Mouse (Mus musculus): ENCODE results near the gene Ddit4l.
"Not testable (repeated sequence)": the region's sequence is repeated elsewhere in the genome, so short reads cannot be mapped to it uniquely, and the experiment has no call there.

Gene Ddit4l

DNA sequence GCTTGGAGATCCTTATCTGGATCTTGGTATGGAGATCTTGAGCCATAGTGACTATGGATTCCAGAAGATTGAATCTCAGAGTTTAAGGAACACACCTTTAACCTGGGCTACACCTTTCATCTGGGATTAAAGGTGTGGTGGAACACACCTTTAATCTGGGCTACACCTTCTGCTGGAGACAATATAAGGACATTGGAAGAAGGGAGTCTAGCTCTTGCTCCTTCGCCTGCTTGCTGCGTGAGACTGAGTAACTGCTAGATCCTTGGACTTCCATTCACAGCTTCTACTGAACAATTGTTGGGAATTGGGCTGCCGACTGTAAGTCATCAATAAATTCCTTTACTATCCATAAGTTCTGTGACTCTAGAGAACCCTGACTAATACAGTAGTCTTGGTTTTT lies at the start of gene Ddit4l:
Ddit4l (plus strand) TSS at position 301 of the 400 bp plus-strand sequence.
- not testable (repeated sequence) for DNase-seq (ENCODE audit: low spot score)

DNA sequence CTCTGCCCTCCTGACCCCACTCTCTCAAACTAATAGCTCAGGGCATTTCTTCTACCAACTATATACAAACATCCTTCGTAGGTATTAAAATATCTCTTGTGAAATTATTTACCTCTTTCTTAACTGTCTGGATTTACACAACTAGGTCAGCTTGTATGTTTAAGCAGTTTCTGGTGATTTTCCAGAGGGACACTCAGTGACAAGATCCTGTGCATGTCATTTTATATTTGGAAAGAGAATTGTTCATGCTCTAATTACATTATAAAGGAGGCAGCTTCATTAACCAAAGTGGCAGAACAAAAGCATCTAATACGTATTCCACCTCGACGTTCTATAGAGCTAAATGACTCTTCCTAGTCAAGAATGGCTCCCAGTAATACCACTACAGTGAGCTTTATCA lies 45.3 kb upstream of the Ddit4l start:
- no peak for DNase-seq (ENCODE audit: low spot score)

DNA sequence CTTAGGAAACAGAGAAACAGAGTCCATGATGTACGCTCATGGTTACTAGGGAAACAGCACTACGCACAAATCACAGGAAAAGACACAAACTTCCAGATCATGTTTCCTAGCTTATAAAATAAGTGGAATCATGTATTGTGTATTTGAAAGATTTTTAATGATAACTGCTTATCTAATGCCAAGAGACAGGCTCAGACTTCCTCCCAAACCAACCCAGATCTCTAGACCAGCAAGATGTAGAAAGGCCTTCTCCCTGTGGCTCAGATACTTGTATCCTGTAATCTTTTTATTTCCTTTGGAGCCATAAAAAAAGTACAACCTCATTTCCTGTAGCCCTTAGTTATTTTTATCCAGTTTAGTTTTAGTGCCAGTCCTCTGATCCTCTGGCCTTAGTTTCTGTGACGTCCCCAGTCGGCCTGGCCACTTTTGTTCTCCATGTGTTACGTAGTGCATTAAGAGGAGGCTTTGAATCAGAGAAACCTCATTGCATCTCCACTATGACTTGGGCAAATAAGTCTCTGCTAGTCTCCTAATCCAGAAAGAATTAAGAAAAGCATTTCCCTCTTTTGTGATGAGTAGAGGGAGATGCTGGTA lies 34.9 kb upstream of the Ddit4l start:
- no peak for DNase-seq (ENCODE audit: low spot score)

GRCm38 (mm10) chr3:137589811-137590210 lies 31.6 kb upstream of the Ddit4l start:
- no peak for DNase-seq (ENCODE audit: low spot score)

DNA sequence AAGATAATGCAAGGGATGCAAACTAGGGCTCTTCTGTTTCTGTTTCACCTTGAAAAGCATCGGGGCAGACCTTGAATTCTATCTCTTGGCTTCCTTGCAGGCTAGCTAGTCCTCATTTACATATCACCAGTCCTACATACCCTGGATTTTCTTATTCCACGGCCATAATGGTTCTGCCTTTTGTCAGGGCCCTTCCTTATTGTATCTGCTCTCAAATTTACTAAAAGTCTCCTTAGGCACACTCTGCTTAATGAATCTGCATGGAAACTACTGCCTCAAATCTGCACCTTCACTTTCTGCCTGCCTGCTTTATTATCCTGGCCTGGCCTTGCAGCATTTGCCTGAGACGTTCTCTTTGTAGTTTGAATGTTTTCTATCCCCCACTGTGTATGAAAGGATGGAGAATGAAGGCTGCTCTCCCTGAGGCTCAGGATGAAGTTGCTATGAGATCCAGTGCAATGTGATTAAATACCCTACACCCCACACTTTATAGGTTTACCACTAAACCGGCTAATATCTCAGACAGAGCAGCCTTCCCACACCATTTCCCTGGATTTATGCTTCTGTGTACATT lies 27.0 kb upstream of the Ddit4l start:
- no peak for DNase-seq (ENCODE audit: low spot score)

GRCm38 (mm10) chr3:137608918-137609435 lies 12.4 kb upstream of the Ddit4l start:
- no peak for DNase-seq (ENCODE audit: low spot score)

GRCm38 (mm10) chr3:137610457-137611109 lies 10.8 kb upstream of the Ddit4l start:
- DNase-seq (ENCODE audit: low spot score), result no peak

DNA sequence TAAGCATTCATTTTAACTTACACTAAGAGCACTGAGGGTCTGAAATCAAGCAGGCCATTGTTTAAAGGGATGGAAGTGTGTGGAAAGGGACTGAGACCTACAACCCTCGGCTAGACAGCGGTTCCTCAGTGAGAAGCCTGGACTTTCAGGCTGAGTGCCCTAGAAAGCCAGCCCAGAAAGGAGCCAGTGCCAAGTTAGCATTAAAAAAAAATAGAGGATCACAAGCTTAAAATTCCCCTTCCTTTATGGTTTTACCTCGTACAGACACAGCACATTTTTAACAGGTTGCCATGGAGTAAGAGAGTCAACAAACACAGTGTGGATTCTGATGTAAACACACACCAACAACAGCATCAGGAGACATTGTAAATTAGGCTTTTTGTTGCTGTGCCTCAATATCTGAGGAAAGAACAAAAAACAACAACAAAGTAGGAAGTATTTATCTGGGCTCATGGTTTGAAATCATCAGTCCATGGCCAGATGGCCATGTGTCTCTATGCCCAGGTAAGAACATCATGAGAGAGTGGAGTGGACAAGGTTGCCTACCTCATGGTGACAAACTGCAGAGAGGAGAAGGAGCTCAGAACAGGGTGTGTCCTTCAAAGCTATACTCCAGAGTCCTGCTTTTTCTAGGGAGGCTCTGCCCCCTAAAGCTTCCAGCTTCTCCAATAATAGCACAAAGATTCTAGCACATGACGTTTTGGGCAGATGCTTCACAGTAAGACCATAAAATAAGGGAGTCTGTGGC lies 10.1 kb upstream of the Ddit4l start:
- DNase-seq (ENCODE audit: low spot score), result no peak

- no peak for DNase-seq (ENCODE audit: low spot score)
These were observed 9.4 kb upstream of the Ddit4l start for GRCm38 (mm10) chr3:137611981-137612380.

- DNase-seq (ENCODE audit: low spot score), result no peak
These were observed 872 bp upstream of the Ddit4l start for GRCm38 (mm10) chr3:137620540-137620939.

- DNase-seq (ENCODE audit: low spot score), result no peak
These were observed 679 bp downstream of the Ddit4l start for GRCm38 (mm10) chr3:137622091-137622490.

DNA sequence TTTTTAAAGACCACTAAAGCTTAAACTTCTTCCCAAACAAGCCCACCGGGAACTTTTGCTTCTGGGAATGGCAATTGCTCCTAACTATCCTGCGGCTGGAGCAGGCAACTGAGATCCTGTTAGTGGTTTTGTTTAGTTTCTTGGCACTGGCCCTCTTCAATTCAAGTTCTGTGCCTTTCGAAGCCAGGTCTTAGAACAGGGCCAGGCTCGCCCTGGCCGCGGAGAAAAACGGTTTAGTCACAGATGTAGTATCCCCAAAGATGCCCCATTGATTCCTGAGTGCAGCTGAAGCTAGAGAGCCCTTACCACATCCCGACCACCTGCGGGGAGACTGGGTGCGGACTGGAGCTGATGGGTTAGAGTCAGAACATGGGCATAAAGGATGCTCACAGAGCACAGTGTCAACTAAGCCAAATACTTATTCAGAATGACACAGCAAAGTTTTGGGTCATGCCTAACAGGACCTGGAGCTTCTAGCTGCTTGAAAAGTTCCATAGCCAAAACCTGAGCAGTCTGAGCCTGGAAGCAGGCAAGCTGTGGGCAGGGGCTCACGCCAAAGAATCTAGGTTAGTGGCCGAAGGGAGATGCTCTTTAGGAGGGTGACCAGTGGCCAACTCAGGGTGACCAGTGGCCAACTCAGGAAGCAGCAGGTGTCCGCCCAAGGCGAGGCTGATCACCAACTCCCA lies 1.6 kb downstream of the Ddit4l start:
- no peak for DNase-seq (ENCODE audit: low spot score)

DNA sequence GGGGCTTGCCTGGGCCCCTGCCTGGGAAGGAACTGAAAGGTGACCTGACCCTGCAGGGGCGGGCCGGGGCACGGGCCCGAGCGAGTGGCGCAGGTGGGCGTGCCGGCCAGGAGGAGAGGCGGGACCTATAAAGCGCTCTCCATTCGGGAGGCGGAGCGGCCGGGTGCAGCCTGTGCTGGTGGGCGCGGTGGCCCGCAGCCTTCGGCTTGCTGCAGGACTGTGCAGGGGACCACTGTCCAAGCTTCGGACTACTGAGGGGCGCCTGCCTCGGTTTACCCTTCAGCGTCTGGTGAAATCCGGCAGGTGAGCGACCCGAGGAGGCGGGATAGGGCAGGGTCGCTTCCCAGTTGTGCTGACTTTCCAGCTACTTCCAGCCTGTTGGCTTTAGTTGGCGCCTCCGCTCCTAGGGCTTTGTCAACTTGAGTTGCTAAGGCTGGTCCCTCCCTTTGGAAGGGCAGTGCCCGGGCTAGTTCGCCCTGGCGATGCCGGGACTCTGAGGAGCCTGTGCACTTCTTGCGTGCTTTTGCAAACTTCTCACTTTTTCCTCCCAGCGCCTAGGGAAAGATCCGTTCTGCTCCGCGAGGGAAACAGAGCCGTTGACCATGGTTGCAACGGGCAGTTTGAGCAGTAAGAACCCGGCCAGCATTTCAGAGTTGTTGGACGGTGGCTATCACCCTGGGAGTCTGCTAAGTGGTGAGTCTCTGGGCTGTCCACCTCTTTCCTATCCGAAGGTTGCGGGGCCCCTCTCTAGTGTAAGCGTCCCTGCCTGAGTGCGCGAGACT lies 2.4 kb downstream of the Ddit4l start:
- no peak for DNase-seq (ENCODE audit: low spot score)

GRCm38 (mm10) chr3:137625054-137625453 lies 3.6 kb downstream of the Ddit4l start:
- DNase-seq (ENCODE audit: low spot score), result no peak

DNA sequence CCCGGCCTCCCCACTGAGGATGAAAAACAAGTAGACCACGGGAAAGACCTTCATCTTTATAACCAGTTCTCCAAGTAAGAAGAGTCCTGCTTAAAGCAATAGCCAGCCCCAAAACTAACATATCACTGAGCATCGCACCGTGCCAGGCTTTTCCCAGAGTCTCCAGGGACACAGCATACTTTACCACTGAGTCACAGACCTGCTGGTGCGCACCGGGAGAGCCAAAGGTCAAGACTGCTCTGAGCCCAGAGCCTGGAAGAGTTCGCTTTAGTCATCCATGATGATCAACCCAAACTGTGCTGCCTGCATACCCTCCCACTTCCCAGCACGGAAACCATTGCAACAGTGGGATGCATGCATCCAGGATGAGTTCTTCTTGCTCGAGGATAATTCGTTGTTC lies 12.3 kb downstream of the Ddit4l start:
- no peak for DNase-seq (ENCODE audit: low spot score)

DNA sequence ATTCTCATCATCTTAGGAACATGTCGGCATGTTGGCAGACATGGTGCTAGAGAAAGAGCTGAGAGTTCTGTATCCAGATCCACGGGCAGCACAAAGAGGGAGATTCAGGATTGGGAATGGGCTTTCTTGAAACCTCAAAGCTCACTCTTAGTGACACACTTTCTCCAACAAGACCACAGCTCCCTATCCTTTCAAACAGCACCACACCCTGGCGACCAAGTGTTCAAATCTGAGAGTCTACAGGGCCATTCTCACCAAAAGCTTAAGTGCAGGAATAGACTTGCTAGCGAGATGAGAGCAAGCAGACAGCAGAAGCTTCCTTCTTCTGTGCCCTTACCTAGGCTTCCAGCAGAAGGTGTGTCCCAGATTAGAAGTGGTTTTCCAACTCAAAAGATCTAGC lies 15.2 kb downstream of the Ddit4l start:
- no peak for DNase-seq (ENCODE audit: low spot score)

DNA sequence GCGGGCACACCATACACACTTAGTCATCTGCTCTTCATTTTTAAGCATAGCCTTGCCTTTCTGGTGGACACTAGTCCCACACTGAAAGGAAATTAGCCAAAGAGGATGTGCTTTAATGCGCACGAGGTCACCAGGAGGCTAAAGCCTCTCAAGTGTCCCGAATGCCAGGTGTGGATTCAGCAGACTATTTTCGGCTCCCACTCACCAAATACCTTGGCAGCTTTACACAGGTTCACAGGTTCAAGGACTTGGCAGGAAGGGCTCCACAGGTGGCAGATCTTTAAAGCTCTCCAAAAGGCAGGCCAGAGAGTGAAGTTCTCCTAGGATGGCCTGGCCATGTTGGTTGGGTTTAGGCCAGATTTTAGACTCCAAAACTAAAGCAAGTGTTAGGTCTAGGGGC lies 19.8 kb downstream of the Ddit4l start:
- DNase-seq (ENCODE audit: low spot score), result no peak

DNA sequence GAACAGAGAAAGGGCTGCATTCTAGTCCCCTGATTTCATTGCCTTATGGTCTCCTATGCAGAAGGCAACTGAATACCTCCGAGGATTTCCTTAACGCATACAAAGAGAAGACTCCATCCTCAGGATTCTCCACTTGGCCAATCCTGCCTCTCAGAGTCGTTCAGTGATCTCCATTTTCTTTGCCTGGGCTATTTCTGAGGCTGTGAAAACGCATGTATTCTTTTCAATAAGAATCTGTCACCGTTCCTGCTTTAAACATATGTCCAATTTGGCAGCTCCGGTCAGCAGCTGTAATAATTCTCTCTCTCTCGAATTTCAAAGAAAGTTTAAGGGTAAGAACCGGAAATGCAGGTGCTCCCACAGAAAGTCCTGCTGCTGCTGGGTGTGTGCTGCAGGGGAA lies 20.7 kb downstream of the Ddit4l start:
- DNase-seq (ENCODE audit: low spot score), result no peak

- no peak for DNase-seq (ENCODE audit: low spot score)
These were observed 21.2 kb downstream of the Ddit4l start for GRCm38 (mm10) chr3:137642568-137642967.

DNA sequence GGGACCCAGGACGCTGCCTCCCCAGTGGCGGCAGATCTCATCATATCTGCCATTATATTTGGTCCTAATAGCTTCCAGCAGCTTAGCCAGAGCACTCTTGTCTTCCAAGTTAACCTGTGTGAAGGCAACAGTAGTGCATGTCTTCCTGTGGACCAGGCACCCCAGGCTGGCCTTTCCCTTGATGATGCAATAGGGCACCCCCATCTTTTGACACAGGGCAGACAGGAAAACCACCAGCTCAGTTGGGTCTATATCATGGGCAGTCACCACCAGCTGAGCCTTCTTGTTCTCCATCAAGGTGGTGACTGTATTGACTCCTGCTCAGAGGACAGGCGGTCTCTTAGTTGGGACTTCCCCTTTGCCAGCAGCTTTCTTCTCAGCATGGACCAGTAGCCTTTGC lies 22.7 kb downstream of the Ddit4l start:
- no peak for DNase-seq (ENCODE audit: low spot score)

DNA sequence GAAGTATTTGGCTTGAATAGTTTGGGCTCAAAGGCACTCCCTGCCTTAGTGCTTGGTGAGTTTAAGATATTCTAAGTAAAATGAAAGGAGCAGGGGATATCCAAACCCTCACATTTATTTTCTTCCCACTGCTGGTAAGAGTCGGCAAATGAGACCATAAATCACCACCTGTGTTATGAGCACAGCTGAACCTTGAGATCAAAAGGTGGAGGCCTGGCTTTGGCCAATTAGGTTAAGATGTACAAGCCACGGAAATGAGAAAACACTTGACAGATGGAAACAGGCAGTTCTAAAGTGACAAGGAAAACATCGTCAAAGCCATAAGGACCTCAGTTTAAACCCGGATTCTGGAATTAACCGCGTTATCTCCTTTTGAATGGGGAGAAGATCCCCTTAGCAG lies 23.5 kb downstream of the Ddit4l start:
- DNase-seq (ENCODE audit: low spot score), result no peak

Measured in spleen, adult 12 weeks (tissue).